Mouse (Mus musculus) B cell, adult 2 months (primary cell): ENCODE results near the gene Man2a2.
A peak's percentile ranks its signal among the peaks of the same experiment; 100 is the strongest.
"Not testable (repeated sequence)": the region's sequence is repeated elsewhere in the genome, so short reads cannot be mapped to it uniquely, and the experiment has no call there.

ENCODE experiments used
- DNase-seq, 2 experiments: peaks; one replicate each; pipeline ENCODE4 v3.0.0; 2022

Gene Man2a2

GRCm38 (mm10) chr7:80398654-80399444, 27.7 kb upstream of the Man2a2 start:
- DNase-seq: no peak

GRCm38 (mm10) chr7:80397986-80398385, 26.8 kb upstream of the Man2a2 start:
- DNase-seq: no peak

GRCm38 (mm10) chr7:80396427-80396826, 25.3 kb upstream of the Man2a2 start:
- not testable (repeated sequence) for DNase-seq

- DNase-seq: no peak
These were observed 23.4 kb upstream of the Man2a2 start for GRCm38 (mm10) chr7:80394600-80394999.

GRCm38 (mm10) chr7:80392119-80392518, 20.9 kb upstream of the Man2a2 start:
- DNase-seq: no peak

GRCm38 (mm10) chr7:80387633-80388543, 16.7 kb upstream of the Man2a2 start, which contains the start of gene Fes:
TSS of gene Fes (minus strand) at chr7:80387946.
- DNase-seq: peak; percentile 56 to 61

GRCm38 (mm10) chr7:80387033-80387632, 16.0 kb upstream of the Man2a2 start:
- peak in 1 of 2 experiments; percentile 39 for DNase-seq

GRCm38 (mm10) chr7:80386235-80386930, 15.2 kb upstream of the Man2a2 start:
- DNase-seq: peak; percentile 93 to 94

- no peak for DNase-seq
These were observed 11.7 kb upstream of the Man2a2 start for GRCm38 (mm10) chr7:80382919-80383318.

GRCm38 (mm10) chr7:80379531-80379930, 8.4 kb upstream of the Man2a2 start:
- peak; percentile 59 to 67 for DNase-seq

- DNase-seq: peak; percentile 84 to 86
These were observed 6.3 kb upstream of the Man2a2 start for GRCm38 (mm10) chr7:80377471-80377870.

- DNase-seq: no peak
These were observed 5.0 kb upstream of the Man2a2 start for GRCm38 (mm10) chr7:80376192-80376591.

- DNase-seq: peak in 1 of 2 experiments; percentile 12
These were observed 4.3 kb upstream of the Man2a2 start for GRCm38 (mm10) chr7:80375376-80376039.

- no peak for DNase-seq
These were observed 3.6 kb upstream of the Man2a2 start for GRCm38 (mm10) chr7:80374733-80375132.

- DNase-seq: no peak
These were observed 3.1 kb upstream of the Man2a2 start for GRCm38 (mm10) chr7:80374280-80374679.

- DNase-seq: peak; percentile 48 to 49
These were observed 2.7 kb upstream of the Man2a2 start for GRCm38 (mm10) chr7:80373850-80374249.

- no peak for DNase-seq
These were observed 2.2 kb upstream of the Man2a2 start for GRCm38 (mm10) chr7:80373352-80373751.

- no peak for DNase-seq
These were observed 1.5 kb upstream of the Man2a2 start for GRCm38 (mm10) chr7:80372667-80373066.

- no peak for DNase-seq
These were observed 991 bp upstream of the Man2a2 start for GRCm38 (mm10) chr7:80372166-80372565.

GRCm38 (mm10) chr7:80370649-80371040, 530 bp downstream of the Man2a2 start:
- peak; percentile 84 to 85 for DNase-seq

GRCm38 (mm10) chr7:80369967-80370431, 1.2 kb downstream of the Man2a2 start:
- DNase-seq: no peak

GRCm38 (mm10) chr7:80369461-80369860, 1.7 kb downstream of the Man2a2 start:
- DNase-seq: peak in 1 of 2 experiments; percentile 46
